Mouse (Mus musculus) erythroblast, embryonic 14.5 days (primary cell): ENCODE results near the gene Armh3.

Source experiments
- GATA1 ChIP-seq: IDR thresholded peaks from 2 replicates; pipeline ENCODE4 v1.6.1; 2012; ENCODE audit warnings: low read length, inconsistent platforms, mixed read lengths
- TAL1 ChIP-seq: IDR thresholded peaks from 3 replicates; pipeline ENCODE4 v1.6.1; 2012; ENCODE audit warnings: low read length, inconsistent platforms, mixed read lengths

DNA sequence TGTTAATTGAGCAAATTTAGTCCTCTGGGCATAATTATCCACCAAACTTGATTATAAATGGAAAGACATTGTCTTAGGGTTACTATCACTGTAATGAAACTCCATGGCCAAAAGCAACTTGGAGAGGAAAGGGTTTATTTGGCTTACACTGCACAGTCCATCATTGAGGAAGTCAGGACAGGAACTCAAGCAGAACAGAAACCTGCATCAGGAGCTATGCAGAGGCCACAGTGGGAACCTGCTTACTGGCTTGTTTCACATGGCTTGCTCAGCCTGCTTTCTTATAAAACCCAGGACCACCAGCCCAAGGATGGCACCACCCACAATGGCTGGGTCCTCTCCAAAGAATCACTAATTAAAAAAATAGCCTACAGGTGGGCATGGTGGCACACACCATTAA is 13.9 kb downstream of the Armh3 start:
- TF ChIP-seq GATA1: no peak
- TF ChIP-seq TAL1: no peak
